Mouse (Mus musculus) cerebellum, adult 11 months (tissue): Measurements from ENCODE around the gene Armh4.

Source experiments
- DNase-seq: peaks from one replicate; pipeline ENCODE4 v3.0.0; 2022

Armh4 gene

DNA sequence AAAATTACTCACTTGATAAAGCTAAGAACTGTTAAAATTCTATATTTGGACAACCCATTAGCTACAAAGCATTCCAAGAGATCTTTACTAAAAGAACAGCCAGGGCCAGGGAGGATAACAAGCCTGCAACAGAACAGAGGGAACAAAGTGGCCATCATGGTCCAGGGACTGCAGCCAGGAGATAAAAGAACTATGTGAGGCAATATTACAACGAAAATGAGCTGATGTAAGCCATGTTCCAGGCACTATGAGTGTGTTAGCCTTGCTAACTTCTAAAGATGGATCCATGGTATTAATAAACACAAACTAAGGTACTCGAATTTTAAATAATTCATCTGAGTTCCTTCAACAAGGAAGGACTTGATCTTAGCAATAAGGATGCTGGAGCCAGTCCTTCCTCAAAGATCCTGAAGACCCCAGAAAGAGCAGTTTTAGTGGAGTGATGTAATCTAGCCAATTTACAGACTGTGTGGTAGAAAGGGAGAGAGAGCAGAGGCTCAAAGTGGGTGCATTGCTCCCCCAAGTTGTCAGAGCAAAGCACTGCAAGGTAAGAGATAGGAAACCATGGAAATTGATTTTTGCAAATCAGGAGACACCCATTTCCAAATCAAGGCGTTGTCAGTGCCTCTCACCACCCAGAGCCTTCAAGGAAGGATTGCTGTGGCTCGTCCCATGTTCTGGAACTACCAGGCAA is 59.7 kb downstream of the Armh4 start:
- no peak for DNase-seq

GRCm38 (mm10) chr14:49722782-49723181 is 60.4 kb downstream of the Armh4 start:
- DNase-seq, result no peak

DNA sequence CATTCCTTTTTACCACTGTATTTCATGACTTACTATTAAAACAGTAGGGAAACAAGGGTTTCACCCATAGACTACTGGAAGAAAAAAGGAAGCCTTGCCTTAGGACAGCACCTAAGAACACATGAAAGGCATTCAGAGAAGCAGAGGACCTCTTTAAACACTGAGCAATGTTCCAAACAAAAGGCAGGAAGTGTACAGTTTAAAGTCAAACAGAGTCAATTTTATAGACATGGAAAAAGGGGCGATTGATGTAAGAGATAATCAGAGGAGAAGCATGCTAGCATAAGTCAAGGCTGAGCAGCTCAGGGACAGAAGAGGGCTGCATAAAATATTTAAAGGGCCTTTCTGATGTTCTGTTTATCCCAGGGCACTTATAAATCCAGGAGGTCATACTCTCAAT is 61.9 kb downstream of the Armh4 start:
- no peak for DNase-seq

DNA sequence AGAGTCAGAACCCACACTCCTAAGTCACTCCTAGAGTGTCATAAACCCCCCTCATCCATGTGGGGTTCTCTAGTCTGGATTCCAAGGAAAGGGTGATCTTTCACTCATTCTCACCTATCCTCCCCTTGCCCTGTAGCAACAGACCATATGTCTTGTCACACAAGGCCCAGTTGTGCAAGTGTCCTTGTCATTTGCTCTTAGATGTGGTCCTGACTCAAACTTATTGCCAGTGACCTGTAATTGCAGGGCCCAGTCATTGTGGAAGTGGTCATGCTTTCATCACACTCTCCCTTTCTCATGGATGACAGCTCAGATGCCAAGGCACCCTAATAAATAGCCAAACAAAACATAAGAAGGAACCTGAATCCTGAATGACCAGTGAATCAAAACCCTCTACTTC is 63.5 kb downstream of the Armh4 start:
- DNase-seq, result no peak

DNA sequence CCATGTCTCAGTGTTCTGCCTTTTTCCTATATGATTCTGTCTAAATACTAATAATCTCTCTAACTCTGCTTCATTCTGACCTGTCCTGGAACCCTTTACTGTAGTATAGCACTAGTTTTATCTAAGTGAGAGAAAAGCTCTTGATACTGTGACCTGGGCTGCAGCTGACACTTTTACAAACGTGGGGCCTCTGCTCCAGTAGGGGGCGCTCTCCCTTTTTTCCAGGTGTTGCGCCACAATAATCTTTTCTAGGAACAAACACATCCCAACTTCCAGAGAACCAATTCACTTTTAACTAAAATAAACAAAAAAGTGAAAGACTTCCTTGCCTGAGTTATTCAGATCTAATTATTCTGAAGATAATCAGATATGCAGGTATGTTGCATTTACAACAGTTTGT is 72.2 kb downstream of the Armh4 start:
- DNase-seq, result no peak

- no peak for DNase-seq
Observed at GRCm38 (mm10) chr14:49703432-49704200, 79.6 kb downstream of the Armh4 start.

- no peak for DNase-seq
Observed at GRCm38 (mm10) chr14:49679511-49680284, 103.5 kb downstream of the Armh4 start.

DNA sequence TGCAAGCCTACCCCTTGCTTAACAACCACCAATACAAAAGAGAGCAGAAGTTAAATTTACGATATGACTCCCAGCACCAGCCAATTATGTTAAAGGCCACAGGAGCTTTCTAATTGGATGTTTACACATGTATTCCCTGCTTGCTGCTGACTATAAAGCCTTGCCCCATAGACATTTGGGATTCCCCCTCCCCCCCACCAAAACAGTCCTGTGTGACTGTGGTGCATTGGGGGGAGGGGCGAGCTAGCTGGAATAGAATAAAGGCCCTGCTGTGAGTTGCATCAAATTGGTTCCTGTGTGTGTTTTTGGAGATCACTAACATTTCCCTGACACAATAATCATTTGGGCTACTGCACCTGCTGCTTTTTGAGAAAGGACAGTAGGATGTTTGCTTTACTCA is 106.6 kb downstream of the Armh4 start:
- no peak for DNase-seq

GRCm38 (mm10) chr14:49660444-49660843 is 122.7 kb downstream of the Armh4 start:
- DNase-seq, result no peak

GRCm38 (mm10) chr14:49649191-49649590 is 134.0 kb downstream of the Armh4 start:
- DNase-seq, result peak; percentile 4

- DNase-seq, result no peak
Observed at GRCm38 (mm10) chr14:49637422-49637821, 145.8 kb downstream of the Armh4 start.

DNA sequence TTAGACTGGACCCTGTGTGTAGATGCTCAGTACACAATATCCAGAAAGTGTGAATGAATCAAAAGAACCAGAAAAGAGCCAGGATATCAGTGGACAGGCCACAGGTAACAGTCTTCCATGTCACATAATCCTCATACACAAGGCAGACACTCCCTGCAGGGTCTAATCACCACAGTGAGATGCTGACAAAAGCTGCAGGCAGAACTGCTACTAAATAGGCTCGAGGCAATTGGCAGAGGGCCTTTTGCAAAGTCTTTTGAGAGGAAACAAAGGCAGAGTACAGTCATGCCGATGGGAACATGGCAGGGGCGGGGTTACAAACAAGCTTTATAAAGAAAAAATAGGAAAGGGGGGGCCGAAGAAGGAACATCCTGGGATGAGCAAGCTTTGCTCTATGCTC is 157.1 kb downstream of the Armh4 start:
- no peak for DNase-seq
